Mouse (Mus musculus) midbrain, embryonic 15.5 days (tissue): Measurements from ENCODE around the gene Mob3b. TPM values are rescaled to one million over a fixed set of nuclear protein-coding genes. Genes with fewer than 3 reads are reported as not detected.

Experiments used
- ATAC-seq: fragments of 200-750 bp; cut with Nextera tagmentation; replicated peaks from 2 replicates; pipeline ENCODE4 v1.8.0; 2017; ENCODE audit warnings: moderate TSS enrichment
- H3K27ac ChIP-seq: fragments of 300-500 bp; sonication (generic); 2 replicates; pipeline ENCODE4 v1.5.1; 2015; ENCODE audit warnings: mild to moderate bottlenecking, inconsistent platforms
- H3K27me3 ChIP-seq: fragments of 300-500 bp; sonication (generic); replicated peaks from 2 replicates; pipeline ENCODE4 v1.6.1; 2015; ENCODE audit warnings: inconsistent platforms
- H3K36me3 ChIP-seq: fragments of 300-500 bp; sonication (generic); replicated peaks from 2 replicates; pipeline ENCODE4 v1.6.1; 2015; ENCODE audit warnings: inconsistent platforms
- H3K4me1 ChIP-seq: fragments of 300-500 bp; sonication (generic); 2 replicates; pipeline ENCODE4 v1.6.1; 2015; ENCODE audit warnings: inconsistent platforms
- H3K4me2 ChIP-seq: fragments of 300-500 bp; sonication (generic); 2 replicates; pipeline ENCODE4 v1.6.1; 2015; ENCODE audit warnings: inconsistent platforms, mild to moderate bottlenecking, moderate library complexity
- H3K4me3 ChIP-seq: fragments of 300-500 bp; sonication (generic); 2 replicates; pipeline ENCODE4 v1.5.1; 2015; ENCODE audit warnings: mild to moderate bottlenecking, inconsistent platforms
- H3K9ac ChIP-seq: fragments of 300-500 bp; sonication (generic); 2 replicates; pipeline ENCODE4 v1.6.1; 2015; ENCODE audit warnings: mild to moderate bottlenecking, inconsistent platforms
- H3K9me3 ChIP-seq: fragments of 300-500 bp; sonication (generic); 2 replicates; pipeline ENCODE4 v1.6.1; 2016; ENCODE audit warnings: inconsistent platforms
- WGBS: fragments of 180-500 bp; shearing (Covaris S2); methylation state at CpG from one replicate; pipeline ENCODE4 v1.1.7; 2015; ENCODE audit warnings: mixed read lengths; 5-methylcytosine and 5-hydroxymethylcytosine counted together
- polyA plus RNA-seq: library from polyadenylated mRNA; unstranded; fragments of >200 nt; fragmentation: Nextera tagmentation; extraction: Ambion mirVana; gene quantifications from 2 replicates; pipeline ENCODE4 v1.2.1, GENCODE M21; 2015

Gene Mob3b
- polyA plus RNA-seq, 1 experiment from 2014 or later: 5.6 TPM

- H3K27ac ChIP-seq: no peak overlapping the region
- no peaks in the 10 kb centered on the region for H3K27me3 ChIP-seq
- H3K4me3 ChIP-seq: no peak overlapping the region
- no peak for ATAC-seq
- 70% methylated on average over 11 of the region's 11 CpGs for WGBS
- no peaks in the 10 kb centered on the region for H3K9me3 ChIP-seq
- H3K4me1 ChIP-seq: peaks cover 22% of the 10 kb centered on the region
- no peak overlapping the region for H3K4me2 ChIP-seq
- H3K36me3 ChIP-seq: no peaks in the 10 kb centered on the region
- H3K9ac ChIP-seq: no peak overlapping the region
These were observed 33.3 kb downstream of the Mob3b start for GRCm38 (mm10) chr4:35124027-35124426.

DNA sequence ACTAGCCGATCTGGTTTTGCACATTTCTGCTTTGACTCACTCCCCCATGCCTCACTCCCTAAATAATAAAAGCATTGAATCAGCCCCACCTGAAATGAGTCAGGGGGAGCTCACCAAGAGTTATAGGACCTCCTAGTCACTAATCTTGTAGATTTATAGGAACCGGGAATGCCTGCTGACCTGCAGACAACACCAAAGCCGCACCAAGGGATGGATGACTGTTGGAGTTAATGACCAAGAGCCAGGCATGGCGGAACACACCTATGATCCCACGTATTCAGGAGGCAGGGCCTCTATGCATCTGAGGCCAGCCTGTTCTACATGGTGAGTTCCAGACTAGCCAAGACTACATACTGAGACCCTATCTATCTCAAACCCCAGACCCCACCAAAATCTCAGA, 34.2 kb downstream of the Mob3b start:
- H3K4me3 ChIP-seq: no peak overlapping the region
- H3K9ac ChIP-seq: no peak overlapping the region
- peaks cover 22% of the 10 kb centered on the region for H3K4me1 ChIP-seq
- ATAC-seq: no peak
- no peak overlapping the region for H3K27ac ChIP-seq
- no peaks in the 10 kb centered on the region for H3K9me3 ChIP-seq
- no peaks in the 10 kb centered on the region for H3K36me3 ChIP-seq
- 74% methylated on average over 5 of the region's 5 CpGs for WGBS
- no peak overlapping the region for H3K4me2 ChIP-seq
- H3K27me3 ChIP-seq: no peaks in the 10 kb centered on the region

- ATAC-seq: no peak
- H3K36me3 ChIP-seq: no peaks in the 10 kb centered on the region
- H3K4me2 ChIP-seq: peak overlapping the region; percentile 37
- 34% methylated on average over 12 of the region's 12 CpGs for WGBS
- H3K27ac ChIP-seq: no peak overlapping the region
- H3K4me3 ChIP-seq: no peak overlapping the region
- no peaks in the 10 kb centered on the region for H3K9me3 ChIP-seq
- H3K27me3 ChIP-seq: no peaks in the 10 kb centered on the region
- H3K4me1 ChIP-seq: peaks cover 22% of the 10 kb centered on the region
- H3K9ac ChIP-seq: no peak overlapping the region
These were observed 36.2 kb downstream of the Mob3b start for GRCm38 (mm10) chr4:35121060-35121459.

DNA sequence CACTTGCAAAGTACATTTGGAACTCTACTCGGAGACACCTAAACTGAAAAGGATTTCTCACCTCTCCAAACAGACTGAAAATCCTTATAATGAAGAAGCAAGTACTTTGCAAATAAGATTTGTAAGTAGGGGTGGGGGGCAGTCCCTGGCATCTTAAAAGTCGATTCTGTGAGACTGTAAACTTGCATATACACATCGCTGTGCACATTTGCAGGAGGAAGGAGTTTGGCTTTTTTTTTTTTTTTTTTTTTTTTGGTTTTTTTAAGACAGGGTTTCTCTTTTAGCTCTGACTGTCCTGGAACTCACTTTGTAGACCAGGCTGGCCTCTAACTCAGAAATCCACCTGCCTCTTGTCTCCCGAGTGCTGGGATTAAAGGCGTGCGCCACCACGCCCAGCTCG, 36.7 kb downstream of the Mob3b start:
- Histone ChIP-seq H3K4me3 (no peak overlapping the region), H3K4me1 (peaks cover 22% of the 10 kb centered on the region), H3K9ac (no peak overlapping the region), H3K27ac (no peak overlapping the region), H3K4me2 (no peak overlapping the region), H3K27me3 (no peaks in the 10 kb centered on the region), H3K36me3 (no peaks in the 10 kb centered on the region), H3K9me3 (no peaks in the 10 kb centered on the region)
- no peak for ATAC-seq
- WGBS: 83% methylated on average over 8 of the region's 8 CpGs

DNA sequence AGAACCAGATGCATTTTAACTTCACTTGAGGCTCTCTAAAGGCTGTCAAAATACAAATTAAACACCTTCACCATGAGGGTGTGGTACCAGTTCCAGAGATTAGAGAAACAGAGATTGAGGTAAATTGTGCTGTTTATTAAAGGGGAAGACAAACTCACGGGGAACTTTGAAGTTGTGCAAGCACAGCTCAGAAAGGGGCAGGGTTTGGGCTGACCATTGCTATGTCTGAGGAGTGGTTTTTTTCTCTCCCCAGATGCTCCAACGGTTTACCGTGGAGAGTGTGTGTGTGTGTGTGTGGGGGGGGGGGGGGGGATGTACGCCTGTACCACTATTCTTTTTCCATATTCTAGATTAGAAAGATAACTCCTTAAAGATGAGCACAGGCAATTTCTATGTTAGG, 37.1 kb downstream of the Mob3b start:
- no peak overlapping the region for H3K4me3 ChIP-seq
- H3K27ac ChIP-seq: no peak overlapping the region
- no peaks in the 10 kb centered on the region for H3K9me3 ChIP-seq
- ATAC-seq: no peak
- H3K4me2 ChIP-seq: no peak overlapping the region
- H3K36me3 ChIP-seq: no peaks in the 10 kb centered on the region
- H3K9ac ChIP-seq: no peak overlapping the region
- 76% methylated on average over 4 of the region's 4 CpGs for WGBS
- H3K4me1 ChIP-seq: peaks cover 18% of the 10 kb centered on the region
- no peaks in the 10 kb centered on the region for H3K27me3 ChIP-seq

GRCm38 (mm10) chr4:35118851-35119250, 38.4 kb downstream of the Mob3b start:
- WGBS: 94% methylated on average over 2 of the region's 2 CpGs
- Histone ChIP-seq H3K4me2 (no peak overlapping the region), H3K27me3 (no peaks in the 10 kb centered on the region), H3K36me3 (no peaks in the 10 kb centered on the region), H3K9ac (no peak overlapping the region), H3K4me1 (peaks cover 16% of the 10 kb centered on the region), H3K9me3 (no peaks in the 10 kb centered on the region), H3K4me3 (no peak overlapping the region), H3K27ac (no peak overlapping the region)
- ATAC-seq: no peak

- no peaks in the 10 kb centered on the region for H3K9me3 ChIP-seq
- WGBS: 90% methylated on average over 3 of the region's 3 CpGs
- H3K9ac ChIP-seq: no peak overlapping the region
- H3K36me3 ChIP-seq: no peaks in the 10 kb centered on the region
- H3K4me2 ChIP-seq: no peak overlapping the region
- H3K4me1 ChIP-seq: peaks cover 12% of the 10 kb centered on the region
- ATAC-seq: no peak
- no peak overlapping the region for H3K27ac ChIP-seq
- H3K27me3 ChIP-seq: no peaks in the 10 kb centered on the region
- no peak overlapping the region for H3K4me3 ChIP-seq
These were observed 40.1 kb downstream of the Mob3b start for GRCm38 (mm10) chr4:35117144-35117543.

- Histone ChIP-seq H3K9me3 (no peaks in the 10 kb centered on the region), H3K4me2 (no peak overlapping the region), H3K9ac (no peak overlapping the region), H3K4me3 (no peak overlapping the region), H3K4me1 (peaks cover 5% of the 10 kb centered on the region), H3K27me3 (no peaks in the 10 kb centered on the region), H3K36me3 (no peaks in the 10 kb centered on the region), H3K27ac (no peak overlapping the region)
- ATAC-seq: peak; percentile 74
- 24% methylated on average over 6 of the region's 6 CpGs for WGBS
These were observed 41.4 kb downstream of the Mob3b start for GRCm38 (mm10) chr4:35115933-35116332.

- WGBS: 69% methylated on average over 2 of the region's 2 CpGs
- Histone ChIP-seq H3K9ac (no peak overlapping the region), H3K4me3 (no peak overlapping the region), H3K4me1 (peaks cover 5% of the 10 kb centered on the region; the same call in 1 of the 2 replicates), H3K9me3 (no peaks in the 10 kb centered on the region), H3K4me2 (no peak overlapping the region), H3K27me3 (no peaks in the 10 kb centered on the region), H3K27ac (no peak overlapping the region), H3K36me3 (no peaks in the 10 kb centered on the region)
- ATAC-seq: no peak
These were observed 42.3 kb downstream of the Mob3b start for GRCm38 (mm10) chr4:35114950-35115349.

- Histone ChIP-seq H3K27me3 (no peaks in the 10 kb centered on the region), H3K4me1 (peaks cover 5% of the 10 kb centered on the region; the same call in 1 of the 2 replicates), H3K27ac (no peak overlapping the region), H3K36me3 (no peaks in the 10 kb centered on the region), H3K9ac (no peak overlapping the region), H3K4me3 (no peak overlapping the region), H3K9me3 (no peaks in the 10 kb centered on the region), H3K4me2 (no peak overlapping the region)
- no peak for ATAC-seq
- 82% methylated on average over 13 of the region's 13 CpGs for WGBS
These were observed 43.6 kb downstream of the Mob3b start for GRCm38 (mm10) chr4:35113516-35114248.

DNA sequence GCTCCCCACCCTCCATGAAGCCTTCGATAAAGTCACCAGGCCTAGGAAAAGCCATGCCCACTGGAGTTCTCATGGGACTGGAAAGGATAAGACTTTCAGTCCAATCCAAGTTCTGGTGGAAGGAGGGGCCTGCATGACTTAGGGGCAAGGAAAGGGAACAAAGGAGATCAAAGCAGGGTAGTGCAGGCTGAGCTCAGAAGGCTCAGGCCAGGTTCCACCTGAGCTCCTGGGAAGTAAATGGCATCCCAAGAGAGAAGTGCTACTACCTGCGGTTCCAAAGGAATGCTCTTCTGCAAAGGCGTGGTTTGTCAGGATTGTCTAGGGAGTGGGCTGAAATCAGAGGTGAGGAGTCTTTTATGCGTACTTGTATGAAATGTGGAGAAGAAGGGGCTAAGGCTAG, 44.8 kb downstream of the Mob3b start:
- ATAC-seq: no peak
- no peaks in the 10 kb centered on the region for H3K27me3 ChIP-seq
- 85% methylated on average over 4 of the region's 4 CpGs for WGBS

DNA sequence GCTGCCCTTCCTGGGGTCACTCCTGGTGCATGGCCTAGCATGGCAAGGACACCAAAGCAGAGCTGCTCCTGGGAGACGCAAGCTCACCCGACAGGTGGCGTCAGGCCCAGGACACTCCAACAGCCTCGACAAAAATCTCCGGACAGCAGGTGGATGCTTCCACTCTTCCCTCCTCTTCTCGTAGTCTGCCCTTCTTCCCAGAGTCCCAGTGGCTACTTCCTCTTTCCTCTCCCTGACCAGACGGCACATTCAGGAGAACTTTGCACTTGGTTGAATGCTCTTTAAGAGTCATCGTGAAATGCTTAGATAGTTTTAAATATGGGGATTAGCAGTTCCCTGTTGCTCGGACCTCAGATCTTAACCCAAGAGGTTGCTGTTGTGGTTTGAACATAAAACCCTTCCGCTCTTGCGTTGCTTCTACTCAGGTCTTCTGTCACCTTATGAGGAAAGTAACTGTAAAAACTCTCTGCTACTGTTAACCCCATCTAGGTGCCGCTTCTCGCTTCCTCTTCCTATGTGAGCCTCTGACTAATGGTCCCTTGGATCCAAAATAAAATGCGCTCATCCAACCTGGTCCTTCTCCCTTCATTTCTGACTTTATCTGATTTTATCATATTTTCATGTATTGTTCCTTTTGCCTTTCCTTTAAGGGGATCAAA, 52.0 kb downstream of the Mob3b start:
- H3K27me3 ChIP-seq: no peaks in the 10 kb centered on the region

More for the DNA sequence above, 44.8 kb downstream of the Mob3b start:
- H3K27ac ChIP-seq: no peak overlapping the region
- no peaks in the 10 kb centered on the region for H3K9me3 ChIP-seq
- H3K36me3 ChIP-seq: no peaks in the 10 kb centered on the region
- no peak overlapping the region for H3K4me2 ChIP-seq
- H3K4me1 ChIP-seq: peaks cover 5% of the 10 kb centered on the region; the same call in 1 of the 2 replicates
- H3K9ac ChIP-seq: no peak overlapping the region
- H3K4me3 ChIP-seq: no peak overlapping the region

GRCm38 (mm10) chr4:35101201-35101600, 56.1 kb downstream of the Mob3b start:
- Histone ChIP-seq H3K4me3 (no peak overlapping the region), H3K36me3 (no peaks in the 10 kb centered on the region), H3K4me2 (no peak overlapping the region), H3K9ac (no peak overlapping the region), H3K4me1 (peaks cover 18% of the 10 kb centered on the region), H3K27me3 (no peaks in the 10 kb centered on the region), H3K9me3 (no peaks in the 10 kb centered on the region), H3K27ac (no peak overlapping the region)
- no peak for ATAC-seq
- WGBS: 34% methylated on average over 7 of the region's 7 CpGs

More for the DNA sequence above, 52.0 kb downstream of the Mob3b start:
- Histone ChIP-seq H3K36me3 (no peaks in the 10 kb centered on the region), H3K4me2 (no peak overlapping the region), H3K9me3 (no peaks in the 10 kb centered on the region), H3K4me3 (no peak overlapping the region), H3K4me1 (peaks cover 4% of the 10 kb centered on the region), H3K27ac (no peak overlapping the region), H3K9ac (no peak overlapping the region)
- WGBS: 75% methylated on average over 14 of the region's 14 CpGs
- no peak for ATAC-seq
